Mouse (Mus musculus): ENCODE data around the gene Tmem208. TPM values are rescaled to one million over a fixed set of nuclear protein-coding genes. Genes with fewer than 3 reads are reported as not detected.

Tmem208 gene
- total RNA-seq, 2 experiments from 2014 or later, result 41.0 to 84.0 TPM

GRCm38 (mm10) chr8:105298351-105299252 is 27.6 kb upstream of the Tmem208 start:
- ATAC-seq (replicated peaks; ENCODE audit: poor library complexity), result no peak

- ATAC-seq (replicated peaks; ENCODE audit: poor library complexity), result peak; percentile 53
These were observed 26.2 kb upstream of the Tmem208 start for GRCm38 (mm10) chr8:105299962-105300361.

GRCm38 (mm10) chr8:105303396-105303795 is 22.8 kb upstream of the Tmem208 start:
- ATAC-seq (replicated peaks; ENCODE audit: poor library complexity), result no peak

DNA sequence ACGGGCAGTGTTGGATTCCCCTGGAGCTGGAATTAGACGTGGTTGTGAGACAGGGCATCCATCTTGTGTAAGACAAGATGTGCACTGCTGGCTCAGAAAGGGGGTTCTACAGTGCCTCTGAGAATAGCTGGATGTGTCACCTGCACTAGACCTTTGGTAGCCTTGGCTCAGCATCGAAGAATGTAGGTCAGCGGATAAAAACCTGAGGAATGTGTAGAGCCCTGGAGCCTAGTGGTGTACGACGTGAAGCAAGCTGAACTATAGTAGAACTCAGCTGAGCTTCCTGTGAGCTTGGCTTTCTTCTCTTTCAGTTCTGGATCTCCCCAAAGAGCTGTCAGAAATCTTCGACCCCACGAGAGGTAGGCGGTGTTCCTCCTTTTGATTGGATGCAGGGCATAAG is 22.3 kb upstream of the Tmem208 start:
- ATAC-seq (replicated peaks; ENCODE audit: poor library complexity), result no peak

DNA sequence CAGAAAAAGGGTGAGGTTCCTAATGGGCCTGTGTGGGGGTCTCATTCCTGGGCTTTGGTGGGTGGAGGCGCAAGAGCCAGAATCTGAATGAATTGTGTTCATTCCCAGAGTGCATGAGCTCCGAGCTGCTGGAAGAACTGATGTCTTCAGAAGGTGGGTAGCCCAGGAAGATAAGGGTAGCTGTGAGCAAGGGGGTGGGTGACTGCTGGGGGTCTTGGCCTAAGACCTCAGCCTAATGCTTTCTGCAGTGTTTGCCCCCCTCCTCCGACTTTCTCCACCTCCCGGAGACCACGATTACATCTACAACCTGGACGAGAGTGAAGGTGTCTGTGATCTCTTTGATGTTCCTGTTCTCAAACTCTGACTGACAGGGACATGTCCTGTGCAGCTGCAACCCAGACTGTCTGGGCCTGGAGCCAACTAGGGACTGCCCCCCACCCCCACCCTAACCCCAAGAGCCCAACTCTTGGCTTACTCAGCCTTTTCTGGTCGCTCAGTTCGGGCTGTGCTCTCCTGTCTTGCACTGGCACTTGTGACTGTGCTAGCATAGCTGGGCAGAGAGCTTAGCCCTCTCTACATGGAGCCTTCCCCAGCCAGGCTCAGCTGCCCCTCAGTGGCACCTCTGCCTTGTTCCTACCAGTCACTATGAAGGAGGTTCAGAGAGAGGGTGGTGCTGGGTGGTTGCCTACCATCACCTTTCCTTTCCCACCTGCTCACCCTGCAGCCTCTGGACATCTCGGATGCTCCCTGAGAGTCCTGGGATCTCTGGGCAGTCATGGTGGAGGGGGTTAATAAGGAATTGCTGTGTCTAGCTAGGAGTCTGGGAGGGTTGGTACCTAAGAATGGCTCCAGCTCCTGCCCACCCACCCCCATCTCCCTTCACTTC is 21.6 kb upstream of the Tmem208 start:
- ATAC-seq (replicated peaks; ENCODE audit: poor library complexity), result peak; percentile 29; the same call in 1 of the 2 replicates

GRCm38 (mm10) chr8:105305211-105306145 is 20.7 kb upstream of the Tmem208 start, which contains the start of gene Elmo3:
Gene Elmo3, plus strand, starts transcription at chr8:105305601.
- ATAC-seq (replicated peaks; ENCODE audit: poor library complexity), result peak; percentile 45

- ATAC-seq (replicated peaks; ENCODE audit: poor library complexity), result no peak
These were observed 19.9 kb upstream of the Tmem208 start for GRCm38 (mm10) chr8:105306146-105306691.

- ATAC-seq (replicated peaks; ENCODE audit: poor library complexity), result no peak
These were observed 18.5 kb upstream of the Tmem208 start for GRCm38 (mm10) chr8:105307670-105308069.

DNA sequence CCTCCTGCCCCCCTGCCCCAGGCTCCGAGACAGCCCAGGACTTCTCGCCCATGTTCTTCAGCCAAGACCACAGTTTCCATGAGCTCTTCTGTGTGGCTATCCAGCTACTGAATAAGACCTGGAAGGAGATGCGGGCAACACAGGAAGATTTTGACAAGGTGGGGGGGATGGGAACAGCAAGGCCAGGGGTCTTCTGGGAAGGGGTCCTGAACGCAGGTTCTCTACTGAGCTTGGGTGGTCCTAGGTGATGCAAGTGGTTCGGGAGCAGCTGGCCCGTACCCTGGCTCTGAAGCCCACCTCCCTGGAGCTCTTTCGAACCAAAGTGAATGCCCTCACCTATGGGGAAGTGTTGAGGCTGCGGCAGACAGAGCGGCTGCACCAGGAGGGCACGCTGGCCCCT is 17.7 kb upstream of the Tmem208 start:
- no peak for ATAC-seq (replicated peaks; ENCODE audit: poor library complexity)

DNA sequence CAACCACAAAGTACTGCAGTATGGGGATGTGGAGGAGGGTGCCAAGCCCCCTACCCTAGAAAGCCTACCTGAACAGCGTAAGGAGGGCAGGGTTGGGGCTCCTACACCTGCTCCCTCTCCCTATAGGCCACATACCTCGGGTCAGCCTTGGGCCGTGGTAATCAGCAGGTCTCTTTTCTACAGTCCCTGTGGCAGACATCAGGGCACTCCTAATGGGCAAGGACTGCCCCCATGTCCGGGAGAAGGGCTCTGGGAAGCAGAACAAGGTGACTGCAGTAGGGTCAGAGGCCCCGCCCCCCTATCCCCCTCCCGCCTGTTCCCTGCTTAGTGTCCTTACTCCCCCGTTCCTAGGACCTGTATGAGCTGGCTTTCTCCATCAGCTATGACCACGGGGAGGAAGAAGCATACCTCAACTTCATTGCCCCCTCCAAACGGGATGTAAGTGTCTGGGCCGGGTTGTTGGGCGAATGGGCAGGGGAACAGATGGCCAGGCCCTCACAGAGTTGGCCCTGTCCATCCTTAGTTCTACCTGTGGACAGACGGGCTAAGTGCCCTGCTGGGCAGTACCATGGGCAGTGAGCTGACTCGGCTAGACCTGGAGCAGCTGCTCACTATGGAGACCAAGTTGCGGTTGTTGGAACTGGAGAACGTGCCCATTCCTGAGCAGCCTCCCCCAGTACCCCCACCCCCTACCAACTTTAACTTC is 16.9 kb upstream of the Tmem208 start:
- no peak for ATAC-seq (replicated peaks; ENCODE audit: poor library complexity)

DNA sequence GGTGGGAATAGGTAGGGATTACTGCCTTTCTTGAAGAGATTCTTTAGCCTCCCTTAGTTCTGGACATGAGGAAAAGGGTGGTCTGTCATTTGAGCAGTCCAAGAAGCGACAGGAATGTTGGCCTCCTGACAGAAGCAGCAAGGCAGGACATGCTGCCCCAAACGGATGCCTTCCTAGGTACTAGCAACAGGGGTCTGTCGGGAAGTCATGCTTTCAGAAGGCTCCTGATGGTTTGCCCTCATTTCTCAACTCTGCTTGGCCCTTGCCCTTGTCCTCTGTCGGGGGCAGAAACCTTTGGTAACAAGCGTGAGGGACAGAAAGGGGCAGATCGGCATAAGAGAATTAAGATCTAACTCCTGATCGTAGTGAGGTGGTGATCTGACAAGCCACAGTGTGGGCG is 16.0 kb upstream of the Tmem208 start:
- no peak for ATAC-seq (replicated peaks; ENCODE audit: poor library complexity)

DNA sequence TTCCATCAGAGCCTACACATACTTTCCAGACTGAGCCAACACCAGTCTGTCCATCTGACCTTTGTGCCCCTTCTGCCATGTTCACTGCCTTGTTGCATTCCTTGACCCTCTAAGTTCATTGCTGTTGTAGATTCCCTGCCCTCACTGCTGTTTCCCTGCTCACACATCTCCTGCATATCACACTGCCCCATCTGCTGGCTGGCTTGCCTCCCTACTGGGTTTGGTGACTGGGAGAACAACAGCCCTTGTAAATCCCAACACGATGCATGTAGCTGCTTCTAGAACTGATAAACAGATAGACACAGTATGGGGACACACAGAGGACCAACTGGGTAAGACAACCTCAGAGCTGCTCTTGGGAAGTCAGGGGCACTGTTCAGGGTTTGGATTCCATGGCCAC is 14.4 kb upstream of the Tmem208 start:
- peak; percentile 72 for ATAC-seq (replicated peaks; ENCODE audit: poor library complexity)

GRCm38 (mm10) chr8:105312891-105313481 is 13.2 kb upstream of the Tmem208 start:
- peak; percentile 76 for ATAC-seq (replicated peaks; ENCODE audit: poor library complexity)

DNA sequence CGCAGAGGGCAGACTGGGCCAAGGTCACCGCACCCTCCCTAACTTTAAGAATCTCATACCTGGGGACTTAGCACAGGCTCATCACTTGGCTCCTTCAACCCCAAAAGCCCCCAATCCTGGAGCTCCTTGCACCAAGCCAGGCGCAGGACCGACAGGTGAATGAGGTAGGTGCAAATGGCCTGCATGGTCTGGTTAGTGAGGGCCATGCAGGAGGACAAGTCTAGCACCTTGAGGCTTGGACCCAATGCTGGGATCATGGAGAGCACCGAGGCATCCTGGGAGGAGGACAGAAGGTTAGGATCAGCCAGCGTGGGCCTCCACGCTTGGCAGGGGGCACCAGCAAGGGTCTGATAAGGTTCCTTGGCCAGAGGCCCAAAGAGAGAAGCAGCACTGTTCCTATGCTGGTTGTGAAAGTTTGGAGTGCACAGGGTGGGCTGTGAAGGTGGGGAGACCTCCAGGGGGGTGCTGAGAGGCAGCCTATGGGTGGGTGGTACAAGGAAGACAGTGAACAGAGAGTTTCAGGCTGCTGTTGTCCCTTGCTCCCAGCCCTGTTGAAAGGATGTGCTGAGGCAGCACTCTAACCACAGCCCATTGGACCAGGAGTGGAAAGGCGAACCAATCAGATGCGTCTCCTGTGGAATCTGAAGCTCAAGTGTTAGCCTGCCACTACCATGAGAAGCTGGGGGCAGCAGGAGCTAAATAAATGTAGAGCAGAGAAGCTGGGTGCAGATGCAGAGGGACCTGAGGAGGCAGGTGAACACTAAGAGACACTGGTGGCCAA is 12.3 kb upstream of the Tmem208 start:
- peak; percentile 18 for ATAC-seq (replicated peaks; ENCODE audit: poor library complexity)

- ATAC-seq (replicated peaks; ENCODE audit: poor library complexity), result no peak
These were observed 10.9 kb upstream of the Tmem208 start for GRCm38 (mm10) chr8:105315073-105315769.

GRCm38 (mm10) chr8:105317941-105318340 is 8.2 kb upstream of the Tmem208 start:
- ATAC-seq (replicated peaks; ENCODE audit: poor library complexity), result no peak

DNA sequence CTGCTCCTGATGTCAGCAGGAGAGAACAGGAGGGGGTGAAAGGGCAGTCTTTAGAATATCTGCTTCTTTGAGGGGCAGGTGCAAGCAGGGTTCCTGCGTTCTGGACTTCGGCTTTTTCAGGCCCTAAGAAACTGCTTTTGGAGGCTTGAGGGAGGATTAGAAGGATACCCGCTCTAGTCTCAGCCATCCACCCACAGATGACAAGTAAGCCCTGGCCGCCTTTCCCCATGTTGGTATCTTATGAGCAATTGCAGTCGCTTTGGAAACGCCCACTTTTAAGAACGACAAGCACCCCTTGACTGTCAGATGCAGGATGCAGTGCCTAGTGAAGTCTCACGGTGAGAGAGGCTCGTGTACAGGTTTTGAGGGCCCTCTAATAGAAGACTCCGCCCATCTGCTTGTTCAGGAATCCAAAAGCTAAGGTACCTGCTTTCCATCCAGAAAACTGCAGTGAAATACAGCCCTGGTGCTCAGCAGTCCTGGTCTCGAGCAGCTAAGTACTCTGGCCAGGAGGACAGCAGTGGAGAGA is 7.4 kb upstream of the Tmem208 start:
- no peak for ATAC-seq (replicated peaks; ENCODE audit: poor library complexity)

DNA sequence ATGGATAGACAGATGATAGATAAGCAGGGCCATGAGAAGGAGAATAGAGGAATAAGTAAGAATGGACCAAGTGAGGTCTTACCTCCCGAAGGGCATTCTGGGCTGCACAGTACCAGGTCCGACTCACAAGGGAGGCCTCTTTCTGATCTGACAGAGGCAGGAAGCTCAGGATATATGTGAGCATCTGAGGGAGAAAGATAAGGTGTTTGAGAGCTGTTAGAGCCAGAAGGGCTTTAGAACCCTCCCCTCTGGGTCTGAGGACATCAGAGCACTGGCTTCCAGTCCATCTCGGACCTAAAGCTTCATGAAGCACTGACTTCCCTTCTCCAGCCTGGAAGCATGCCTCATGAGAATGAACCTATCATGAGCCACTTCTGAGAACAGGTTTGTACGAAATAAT is 3.0 kb upstream of the Tmem208 start:
- peak; percentile 45 for ATAC-seq (replicated peaks; ENCODE audit: poor library complexity)
